Mouse (Mus musculus) MEL (cell line): ENCODE data around the gene Iah1. TPM values are rescaled to one million over a fixed set of nuclear protein-coding genes. Genes with fewer than 3 reads are reported as not detected.

Source experiments
- DNase-seq: peaks from one replicate; pipeline ENCODE4 v3.0.0; 2011; ENCODE audit warnings: low read depth, low spot score
- H3K27ac ChIP-seq: 2 replicates; pipeline ENCODE4 v1.5.1; 2012; ENCODE audit warnings: low read depth, mild to moderate bottlenecking, control low read depth, low read length, moderate library complexity; ENCODE audit not compliant: control insufficient read depth
- H3K27me3 ChIP-seq, 2 experiments: fragments of 150-350 bp in 1 of 2; sonication (generic) in 1 of 2; 2 replicates each; pipeline ENCODE4 v1.6.1; 2012; ENCODE audit warnings: low read length in 2 of 2, mild to moderate bottlenecking in 2 of 2, improper control_type of control experiment in 1 of 2, moderate library complexity in 1 of 2; ENCODE audit not compliant: insufficient read depth in 2 of 2, control insufficient read depth in 1 of 2
- H3K36me3 ChIP-seq, 2 experiments: 2 replicates each; pipeline ENCODE4 v1.6.1; 2012 to 2014; ENCODE audit warnings: low read length in 2 of 2, improper control_type of control experiment in 1 of 2, inconsistent platforms in 1 of 2, mild to moderate bottlenecking in 1 of 2; ENCODE audit not compliant: insufficient read depth in 2 of 2, control insufficient read depth in 1 of 2
- H3K4me1 ChIP-seq, 2 experiments: fragments of 150-350 bp in 1 of 2; sonication (generic) in 1 of 2; 2 replicates each; pipeline ENCODE4 v1.6.1; 2012; ENCODE audit warnings: low read length in 2 of 2, improper control_type of control experiment in 1 of 2, mild to moderate bottlenecking in 1 of 2; ENCODE audit not compliant: insufficient read depth in 2 of 2, control insufficient read depth in 1 of 2
- H3K4me3 ChIP-seq, 2 experiments: fragments of 150-350 bp in 1 of 2; sonication (generic) in 1 of 2; 2 replicates each; pipeline ENCODE4 v1.5.1; 2012; ENCODE audit warnings: low read depth in 2 of 2, low read length in 2 of 2, mild to moderate bottlenecking in 2 of 2, moderate library complexity in 2 of 2, control low read depth in 1 of 2, improper control_type of control experiment in 1 of 2; ENCODE audit not compliant: control insufficient read depth in 1 of 2, insufficient read depth in 1 of 2
- H3K79me2 ChIP-seq: 2 replicates; pipeline ENCODE4 v1.6.1; 2012; ENCODE audit warnings: mild to moderate bottlenecking, low read length, moderate library complexity; ENCODE audit not compliant: control insufficient read depth, poor library complexity, insufficient read depth
- H3K9ac ChIP-seq: 2 replicates; pipeline ENCODE4 v1.6.1; 2012; ENCODE audit warnings: low read depth, mild to moderate bottlenecking, control low read depth, low read length, moderate library complexity; ENCODE audit not compliant: control insufficient read depth, poor library complexity, severe bottlenecking
- H3K9me3 ChIP-seq: fragments of 150-350 bp; sonication (generic); replicated peaks from 2 replicates; pipeline ENCODE4 v1.6.1; 2012; ENCODE audit warnings: mild to moderate bottlenecking, low read length, improper control_type of control experiment, moderate library complexity; ENCODE audit not compliant: insufficient read depth
- BHLHE40 ChIP-seq: IDR thresholded peaks from 2 replicates; pipeline ENCODE4 v1.6.1; 2012; ENCODE audit warnings: low read depth, mild to moderate bottlenecking, inconsistent platforms, low read length, improper control_type of control experiment, borderline replicate concordance
- CHD1 ChIP-seq: IDR thresholded peaks from 2 replicates; pipeline ENCODE4 v1.6.1; 2012; ENCODE audit warnings: low read depth, mild to moderate bottlenecking, inconsistent platforms, low read length, improper control_type of control experiment
- E2F4 ChIP-seq: IDR thresholded peaks from 2 replicates; pipeline ENCODE4 v1.6.1; 2011; ENCODE audit warnings: low read depth, low read length, improper control_type of control experiment, borderline replicate concordance
- ELF1 ChIP-seq: IDR thresholded peaks from 2 replicates; pipeline ENCODE4 v1.6.1; 2014; ENCODE audit warnings: low read depth, mild to moderate bottlenecking, inconsistent platforms, low read length, improper control_type of control experiment, moderate library complexity
- EP300 ChIP-seq, 2 experiments: IDR thresholded peaks; 2 replicates each; pipeline ENCODE4 v1.6.1; 2011; ENCODE audit warnings: improper control_type of control experiment in 2 of 2, low read length in 2 of 2, low read depth in 1 of 2, mild to moderate bottlenecking in 1 of 2
- GATA1 ChIP-seq: IDR thresholded peaks from 2 replicates; pipeline ENCODE4 v1.6.1; 2011; ENCODE audit warnings: low read depth, low read length, improper control_type of control experiment
- HCFC1 ChIP-seq: IDR thresholded peaks from 2 replicates; pipeline ENCODE4 v1.6.1; 2012; ENCODE audit warnings: low read depth, mild to moderate bottlenecking, inconsistent platforms, low read length, improper control_type of control experiment, moderate library complexity
- KAT2A ChIP-seq: conservative IDR thresholded peaks from 2 replicates; pipeline ENCODE4 v1.6.1; 2012; ENCODE audit warnings: low read depth, low read length, improper control_type of control experiment, inconsistent platforms
- MAFK ChIP-seq: IDR thresholded peaks from 2 replicates; pipeline ENCODE4 v1.6.1; 2011; ENCODE audit warnings: low read depth, mild to moderate bottlenecking, low read length, improper control_type of control experiment, borderline replicate concordance
- MAX ChIP-seq: IDR thresholded peaks from 2 replicates; pipeline ENCODE4 v1.6.1; 2011; ENCODE audit warnings: low read length, improper control_type of control experiment
- MEF2A ChIP-seq: IDR thresholded peaks from 2 replicates; pipeline ENCODE4 v1.6.1; 2014; ENCODE audit warnings: low read depth, mild to moderate bottlenecking, inconsistent platforms, low read length, improper control_type of control experiment; ENCODE audit not compliant: poor library complexity, insufficient replicate concordance, severe bottlenecking; ENCODE audit errors: extremely low read depth
- MXI1 ChIP-seq: IDR thresholded peaks from 2 replicates; pipeline ENCODE4 v1.6.1; 2011; ENCODE audit warnings: mild to moderate bottlenecking, low read depth, low read length, improper control_type of control experiment
- MYB ChIP-seq: IDR thresholded peaks from 2 replicates; pipeline ENCODE4 v1.6.1; 2011; ENCODE audit warnings: mild to moderate bottlenecking, low read depth, low read length, improper control_type of control experiment
- MYC ChIP-seq: IDR thresholded peaks from 2 replicates; pipeline ENCODE4 v1.6.1; 2011; ENCODE audit warnings: low read depth, mild to moderate bottlenecking, low read length, improper control_type of control experiment, moderate library complexity
- NELFE ChIP-seq: IDR thresholded peaks from 2 replicates; pipeline ENCODE4 v1.6.1; 2011; ENCODE audit warnings: low read depth, low read length, improper control_type of control experiment
- NRF1 ChIP-seq: IDR thresholded peaks from 2 replicates; pipeline ENCODE4 v1.6.1; 2014; ENCODE audit warnings: low read depth, mild to moderate bottlenecking, inconsistent platforms, low read length, improper control_type of control experiment, moderate library complexity; ENCODE audit not compliant: poor library complexity, insufficient read depth, severe bottlenecking
- POLR2AphosphoS2 ChIP-seq: IDR thresholded peaks from 2 replicates; pipeline ENCODE4 v1.6.1; 2011; ENCODE audit warnings: low read length, improper control_type of control experiment
- RCOR1 ChIP-seq: IDR thresholded peaks from 2 replicates; pipeline ENCODE4 v1.6.1; 2012; ENCODE audit warnings: low read depth, mild to moderate bottlenecking, inconsistent platforms, low read length, improper control_type of control experiment
- SIN3A ChIP-seq: IDR thresholded peaks from 2 replicates; pipeline ENCODE4 v1.6.1; 2012; ENCODE audit warnings: low read length, improper control_type of control experiment, inconsistent platforms
- SMC3 ChIP-seq: IDR thresholded peaks from 2 replicates; pipeline ENCODE4 v1.6.1; 2011; ENCODE audit warnings: low read depth, low read length, improper control_type of control experiment
- TAL1 ChIP-seq: IDR thresholded peaks from 2 replicates; pipeline ENCODE4 v1.6.1; 2012; ENCODE audit warnings: mild to moderate bottlenecking, inconsistent platforms, low read length, moderate library complexity, mixed read lengths
- UBTF ChIP-seq: IDR thresholded peaks from 2 replicates; pipeline ENCODE4 v1.6.1; 2012; ENCODE audit warnings: low read depth, mild to moderate bottlenecking, inconsistent platforms, low read length, improper control_type of control experiment, moderate library complexity, borderline replicate concordance; ENCODE audit not compliant: insufficient read depth
- USF1 ChIP-seq: IDR thresholded peaks from 2 replicates; pipeline ENCODE4 v1.6.1; 2014; ENCODE audit warnings: low read depth, mild to moderate bottlenecking, inconsistent platforms, low read length, improper control_type of control experiment, moderate library complexity
- USF2 ChIP-seq, 2 experiments: IDR thresholded peaks; 2 replicates each; pipeline ENCODE4 v1.6.1; 2011 to 2012; ENCODE audit warnings: improper control_type of control experiment in 2 of 2, low read length in 2 of 2, borderline replicate concordance in 1 of 2, inconsistent platforms in 1 of 2, low read depth in 1 of 2, mild to moderate bottlenecking in 1 of 2; ENCODE audit not compliant: insufficient read depth in 1 of 2
- ZNF384 ChIP-seq: IDR thresholded peaks from 2 replicates; pipeline ENCODE4 v1.6.1; 2012; ENCODE audit warnings: low read depth, mild to moderate bottlenecking, inconsistent platforms, low read length, improper control_type of control experiment
- polyA plus RNA-seq, 2 experiments: library from polyadenylated mRNA; stranded (reverse) in 1 of 2; unstranded in 1 of 2; fragments of >175 nt in 1 of 2; fragments of >200 nt in 1 of 2; gene quantifications; 2 replicates each; pipeline versions ENCODE4 v1.2.1 to v1.2.4; 2012; ENCODE audit warnings: low replicate concordance in 2 of 2, low read depth in 1 of 2; ENCODE audit not compliant: insufficient read length in 2 of 2, insufficient read depth in 1 of 2, missing spikeins in 1 of 2
- total RNA-seq: library from RNA; depleted of rRNA; stranded (reverse); fragments of 300-350 nt; gene quantifications from 2 replicates; pipeline ENCODE4 v1.2.3, GENCODE M21; 2012

The Iah1 gene
- total and polyA plus RNA-seq, 3 experiments: 14.2 to 15.4 TPM; not detected in 1

GRCm38 (mm10) chr12:21330961-21331576 lies 14.9 kb downstream of the Iah1 start:
- Histone ChIP-seq H3K9me3 (no peaks in the 10 kb centered on the region), H3K36me3 (no peaks in the 10 kb centered on the region; a peak in 1 of 4 replicates), H3K27ac (no peak overlapping the region), H3K4me1 (no peaks in the 10 kb centered on the region), H3K4me3 (no peak overlapping the region), H3K27me3 (no peaks in the 10 kb centered on the region), H3K9ac (no peak overlapping the region), H3K79me2 (no peaks in the 10 kb centered on the region)
- TF ChIP-seq NRF1 (no peak), ELF1 (no peak), MAX (no peak), BHLHE40 (no peak), ZNF384 (no peak), SIN3A (no peak), MXI1 (no peak), MYB (no peak), E2F4 (no peak), MYC (no peak), CHD1 (no peak), TAL1 (no peak), KAT2A (no peak), MAFK (no peak), UBTF (no peak), EP300 (IDR thresholded peaks at IDR 0.05; ENCODE audit: low read depth in 1 of 2, low read length in 2 of 2) (no peak), USF1 (no peak), POLR2AphosphoS2 (no peak), MEF2A (no peak)
- DNase-seq: no peak

- TF ChIP-seq USF1 (no peak), EP300 (IDR thresholded peaks at IDR 0.05; ENCODE audit: low read depth in 1 of 2, low read length in 2 of 2) (no peak), E2F4 (no peak), NELFE (no peak), GATA1 (no peak), BHLHE40 (no peak), MYC (no peak), SMC3 (no peak), POLR2AphosphoS2 (no peak), MXI1 (no peak), RCOR1 (no peak), HCFC1 (no peak), USF2 (IDR thresholded peaks at IDR 0.05; ENCODE audit: borderline replicate concordance in 1 of 2, insufficient read depth in 1 of 2, low read depth in 1 of 2, low read length in 2 of 2) (no peak), SIN3A (no peak), KAT2A (no peak)
- H3K4me1 ChIP-seq: no peaks in the 10 kb centered on the region
- DNase-seq: no peak
- H3K27me3 ChIP-seq: no peaks in the 10 kb centered on the region
- H3K9me3 ChIP-seq: no peaks in the 10 kb centered on the region
- H3K79me2 ChIP-seq: no peaks in the 10 kb centered on the region
- no peak overlapping the region for H3K9ac ChIP-seq
- no peaks in the 10 kb centered on the region; a peak in 1 of 4 replicates for H3K36me3 ChIP-seq
- H3K27ac ChIP-seq: no peak overlapping the region
- no peak overlapping the region for H3K4me3 ChIP-seq
These were observed 15.5 kb downstream of the Iah1 start for GRCm38 (mm10) chr12:21331711-21332110.
